Mouse (Mus musculus): ENCODE measurements around the gene Wipf2. TPM values are rescaled to one million over a fixed set of nuclear protein-coding genes. Genes with fewer than 3 reads are reported as not detected.
A peak's percentile ranks its signal among the peaks of the same experiment; 100 is the strongest.

Gene Wipf2
- polyA plus RNA-seq, 1 experiment from 2014 or later, result 2.2 TPM

GRCm38 (mm10) chr11:98892426-98892825 lies 29.0 kb downstream of the Wipf2 start:
- H3K27ac ChIP-seq, result no peak overlapping the region

DNA sequence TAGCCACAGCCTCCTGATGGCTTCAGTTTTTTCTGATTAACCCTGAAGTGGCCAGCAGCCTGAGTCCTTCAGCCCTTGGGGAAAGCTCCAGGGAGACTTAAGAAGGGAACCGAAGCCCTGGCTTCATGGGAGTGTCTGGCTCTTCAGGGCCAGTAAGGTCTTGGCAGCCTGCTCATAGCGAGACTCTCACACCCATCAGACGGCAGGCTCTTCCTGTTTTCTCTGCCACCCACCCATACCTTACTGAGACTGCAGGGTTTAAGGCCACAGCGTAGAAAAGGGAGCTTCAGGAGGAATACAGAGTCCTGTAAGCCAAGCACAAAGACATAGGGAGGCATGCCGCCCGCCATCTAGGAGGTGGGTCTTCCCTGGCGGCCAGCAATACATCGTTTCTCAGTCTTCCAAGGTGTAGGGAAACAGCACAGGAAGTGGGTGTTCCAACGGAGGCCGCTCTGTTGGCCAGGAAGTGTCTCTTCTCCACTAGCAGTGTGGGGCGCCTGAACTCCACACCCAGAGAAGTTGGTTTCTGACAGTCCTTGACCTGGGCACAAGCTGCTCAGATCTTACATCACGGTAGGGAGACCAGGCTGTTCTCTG lies 37.2 kb downstream of the Wipf2 start:
- 0 out of 2 replicates have a peak overlapping the region, but pooled peaks have one; percentile 8 for H3K4me2 ChIP-seq

More at GRCm38 (mm10) chr11:98892426-98892825, 29.0 kb downstream of the Wipf2 start:
- no peak for ATAC-seq
- Histone ChIP-seq H3K27me3 (replicated peaks) (no peaks in the 10 kb centered on the region), H3K9ac (no peak overlapping the region), H3K4me3 (no peak overlapping the region), H3K36me3 (peaks cover 98% of the 10 kb centered on the region), H3K9me3 (replicated peaks) (no peaks in the 10 kb centered on the region), H3K4me1 (peaks cover 14% of the 10 kb centered on the region; the same call in 1 of the 2 replicates), H3K4me2 (no peak overlapping the region)
- WGBS (ENCODE audit: insufficient replicate concordance), result 72% methylated on average over 5 of the region's 5 CpGs

GRCm38 (mm10) chr11:98902621-98903245 lies 39.3 kb downstream of the Wipf2 start:
- no peak for ATAC-seq
- Histone ChIP-seq H3K9ac (peak overlapping the region; percentile 31; the same call in 1 of the 2 replicates), H3K4me1 (peaks cover 67% of the 10 kb centered on the region), H3K4me2 (0 out of 2 replicates have a peak overlapping the region, but pooled peaks have one; percentile 2), H3K27me3 (replicated peaks) (no peaks in the 10 kb centered on the region), H3K9me3 (replicated peaks) (no peaks in the 10 kb centered on the region), H3K36me3 (peaks cover 48% of the 10 kb centered on the region), H3K4me3 (no peak overlapping the region), H3K27ac (peak overlapping the region; percentile 59)
- WGBS (ENCODE audit: insufficient replicate concordance), result 57% methylated on average over 10 of the region's 10 CpGs

More for the DNA sequence above, 37.2 kb downstream of the Wipf2 start:
- Histone ChIP-seq H3K27me3 (replicated peaks) (no peaks in the 10 kb centered on the region), H3K4me3 (no peak overlapping the region), H3K27ac (peak overlapping the region; percentile 55), H3K4me1 (peaks cover 51% of the 10 kb centered on the region), H3K36me3 (peaks cover 69% of the 10 kb centered on the region), H3K9me3 (replicated peaks) (no peaks in the 10 kb centered on the region), H3K9ac (no peak overlapping the region)
- ATAC-seq, result no peak
- WGBS (ENCODE audit: insufficient replicate concordance), result 48% methylated on average over 12 of the region's 12 CpGs

DNA sequence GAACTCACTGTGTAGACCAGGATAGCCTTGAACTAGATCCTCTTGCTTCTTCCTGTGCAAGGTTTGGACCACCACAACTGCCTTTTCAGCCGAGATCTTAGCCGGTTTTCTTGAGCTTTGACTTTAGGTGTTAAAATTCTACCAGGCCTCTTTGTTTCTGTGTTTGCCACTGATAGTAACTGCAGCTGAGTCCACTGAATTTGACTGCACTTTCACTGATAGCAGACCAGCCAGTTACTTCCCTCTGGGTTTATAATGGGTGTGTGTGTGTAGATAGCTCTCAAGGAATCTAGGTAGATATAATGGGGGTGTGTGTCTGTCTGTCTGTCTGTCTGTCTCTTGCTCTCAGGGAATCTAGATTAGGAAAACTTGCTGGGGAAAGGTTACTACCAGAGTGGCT lies 41.1 kb downstream of the Wipf2 start:
- H3K9ac ChIP-seq, result peak overlapping the region; percentile 66
- H3K36me3 ChIP-seq, result peaks cover 43% of the 10 kb centered on the region
- H3K27ac ChIP-seq, result peak overlapping the region; percentile 98
- H3K4me1 ChIP-seq, result peaks cover 79% of the 10 kb centered on the region
- no peaks in the 10 kb centered on the region for H3K27me3 ChIP-seq (replicated peaks)
- 8% methylated on average over 2 of the region's 2 CpGs for WGBS (ENCODE audit: insufficient replicate concordance)
- peak overlapping the region; percentile 26 for H3K4me3 ChIP-seq
- peak overlapping the region; percentile 69 for H3K4me2 ChIP-seq
- peak; percentile 74 for ATAC-seq
- H3K9me3 ChIP-seq (replicated peaks), result no peaks in the 10 kb centered on the region

DNA sequence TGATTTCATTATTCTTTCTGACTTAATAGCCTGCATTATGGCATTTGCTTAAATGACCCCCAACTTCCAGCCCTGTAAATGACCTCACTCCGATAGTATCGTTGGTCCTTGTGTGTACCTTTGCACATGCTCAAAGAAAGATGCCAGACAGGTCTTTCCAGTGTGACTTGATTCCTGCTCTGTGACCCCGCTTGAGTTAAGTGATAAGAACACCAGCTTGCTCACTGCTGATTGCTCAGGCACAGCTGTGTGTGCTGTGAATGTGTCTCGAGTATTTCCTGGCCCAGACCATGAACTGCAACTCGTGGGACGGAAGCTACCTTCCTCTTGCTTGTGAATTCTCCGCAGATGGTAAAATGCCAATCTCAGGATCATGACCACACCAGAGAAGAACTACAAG lies 41.6 kb downstream of the Wipf2 start:
- peaks cover 43% of the 10 kb centered on the region for H3K36me3 ChIP-seq
- ATAC-seq, result peak; percentile 68
- peaks cover 79% of the 10 kb centered on the region for H3K4me1 ChIP-seq
- WGBS (ENCODE audit: insufficient replicate concordance), result 23% methylated on average over 7 of the region's 7 CpGs
- H3K4me2 ChIP-seq, result peak overlapping the region; percentile 69
- H3K4me3 ChIP-seq, result 0 out of 2 replicates have a peak overlapping the region, but pooled peaks have one; percentile 26
- peak overlapping the region; percentile 66; the same call in 1 of the 2 replicates for H3K9ac ChIP-seq
- no peaks in the 10 kb centered on the region for H3K9me3 ChIP-seq (replicated peaks)
- H3K27me3 ChIP-seq (replicated peaks), result no peaks in the 10 kb centered on the region
- peak overlapping the region; percentile 98 for H3K27ac ChIP-seq

DNA sequence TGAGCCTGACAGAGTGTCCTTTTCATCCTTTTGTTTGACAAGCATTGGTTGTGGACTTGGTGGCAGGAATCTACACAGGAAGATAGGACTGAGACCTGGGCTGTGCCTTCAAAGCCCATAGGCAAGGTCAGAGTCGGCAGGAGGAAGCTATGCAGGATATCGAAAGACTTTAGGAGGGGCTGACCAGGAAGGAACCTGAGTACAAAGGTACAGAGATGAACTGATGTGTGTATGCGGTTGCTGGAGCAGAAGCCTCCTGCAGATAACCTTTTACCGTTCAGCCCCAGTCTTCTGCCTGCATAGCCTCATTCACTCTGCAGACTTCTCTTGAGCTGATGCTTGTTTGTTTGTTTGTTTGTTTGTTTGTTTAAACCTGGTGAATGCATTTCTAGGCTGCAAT lies 42.1 kb downstream of the Wipf2 start:
- no peaks in the 10 kb centered on the region for H3K27me3 ChIP-seq (replicated peaks)
- peaks cover 43% of the 10 kb centered on the region for H3K36me3 ChIP-seq
- H3K4me1 ChIP-seq, result peaks cover 79% of the 10 kb centered on the region
- H3K4me3 ChIP-seq, result 0 out of 2 replicates have a peak overlapping the region, but pooled peaks have one; percentile 26
- WGBS (ENCODE audit: insufficient replicate concordance), result 22% methylated on average over 4 of the region's 4 CpGs
- ATAC-seq, result no peak
- peak overlapping the region; percentile 28 for H3K9ac ChIP-seq
- no peaks in the 10 kb centered on the region for H3K9me3 ChIP-seq (replicated peaks)
- peak overlapping the region; percentile 98 for H3K27ac ChIP-seq
- peak overlapping the region; percentile 69 for H3K4me2 ChIP-seq

DNA sequence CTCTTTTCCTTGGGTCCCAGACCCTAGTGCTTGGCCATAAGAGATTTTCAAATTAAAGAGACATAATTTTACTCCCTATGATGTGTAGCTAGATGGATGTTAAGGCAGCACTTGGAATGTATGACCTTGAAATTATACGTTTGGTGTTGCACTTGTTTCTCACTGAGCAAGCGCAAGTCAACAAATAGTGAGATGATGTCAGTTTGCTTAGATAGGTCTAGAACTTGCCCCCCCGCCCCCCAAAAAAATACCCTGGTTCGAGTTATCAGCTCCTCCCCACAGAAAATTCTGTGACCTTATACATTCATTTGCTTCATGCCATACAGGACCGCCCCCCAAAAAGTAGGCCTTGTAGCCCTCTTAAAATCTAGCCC lies 43.6 kb downstream of the Wipf2 start:
- Histone ChIP-seq H3K4me1 (peaks cover 90% of the 10 kb centered on the region), H3K27ac (peak overlapping the region; percentile 98), H3K4me3 (peak overlapping the region; percentile 82), H3K36me3 (peaks cover 44% of the 10 kb centered on the region), H3K9me3 (replicated peaks) (no peaks in the 10 kb centered on the region), H3K4me2 (peak overlapping the region; percentile 89), H3K9ac (peak overlapping the region; percentile 59), H3K27me3 (replicated peaks) (no peaks in the 10 kb centered on the region)
- no peak for ATAC-seq
- WGBS (ENCODE audit: insufficient replicate concordance), result 45% methylated on average over 5 of the region's 5 CpGs

DNA sequence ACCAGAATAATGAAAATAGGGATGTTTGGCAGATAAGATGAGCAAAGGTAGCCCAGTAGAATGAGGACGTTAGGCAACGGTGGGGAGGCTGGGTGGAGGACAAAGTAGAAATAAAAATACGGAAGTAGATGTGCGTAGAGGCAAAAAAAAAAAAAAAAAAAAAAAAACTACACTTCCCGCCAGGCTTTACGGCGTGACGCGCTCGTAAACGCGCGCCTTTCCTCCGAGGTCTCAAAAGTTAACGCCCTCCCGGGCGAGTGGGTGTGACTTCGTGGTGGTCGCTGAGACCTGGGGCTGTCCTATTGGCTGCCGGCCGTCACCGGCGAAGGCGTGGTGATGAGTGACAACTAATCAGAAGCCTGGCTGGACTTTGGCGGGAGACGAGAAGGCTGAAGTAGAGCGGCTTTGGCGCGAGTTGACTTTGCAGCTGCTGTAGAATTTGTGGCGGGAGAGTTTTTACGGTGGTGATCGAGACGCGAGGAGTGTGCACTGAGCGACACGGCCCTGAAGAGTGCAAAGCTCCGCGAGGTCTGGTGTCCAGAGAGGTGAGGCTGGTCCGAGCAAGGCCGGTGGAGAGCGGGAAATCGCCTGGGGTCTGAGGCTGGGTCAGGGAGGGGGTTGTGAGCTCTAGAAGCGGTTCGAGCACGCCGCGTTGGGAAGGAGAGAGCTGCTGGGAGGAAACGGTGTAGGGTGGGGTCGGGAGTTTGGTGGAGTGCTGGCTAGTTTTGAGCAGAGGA lies 44.2 kb downstream of the Wipf2 start, which contains the start of gene Cdc6:
Cdc6 (plus strand) TSS at position 365 of the 737 bp plus-strand sequence.
- H3K9me3 ChIP-seq (replicated peaks), result no peaks in the 10 kb centered on the region
- under 1% methylated on average over 49 of the region's 49 CpGs for WGBS (ENCODE audit: insufficient replicate concordance)
- H3K4me2 ChIP-seq, result peak within 1 kb of the TSS; percentile 89
- peak within 1 kb of the TSS; percentile 82 for H3K4me3 ChIP-seq
- H3K36me3 ChIP-seq, result peaks cover 45% of the 10 kb centered on the region
- peak within 1 kb of the TSS; percentile 98 for H3K27ac ChIP-seq
- H3K27me3 ChIP-seq (replicated peaks), result no peaks in the 10 kb centered on the region
- peak; percentile 88 for ATAC-seq
- H3K4me1 ChIP-seq, result peaks cover 90% of the 10 kb centered on the region
- H3K9ac ChIP-seq, result peak within 1 kb of the TSS; percentile 92

- Histone ChIP-seq H3K27me3 (replicated peaks) (no peaks in the 10 kb centered on the region), H3K9ac (peak overlapping the region; percentile 92), H3K4me3 (peak overlapping the region; percentile 82), H3K36me3 (peaks cover 62% of the 10 kb centered on the region), H3K9me3 (replicated peaks) (no peaks in the 10 kb centered on the region), H3K4me1 (peaks cover 85% of the 10 kb centered on the region), H3K4me2 (peak overlapping the region; percentile 89), H3K27ac (peak overlapping the region; percentile 94)
- ATAC-seq, result no peak
- WGBS (ENCODE audit: insufficient replicate concordance), result 32% methylated on average over 6 of the region's 6 CpGs
These were observed 46.2 kb downstream of the Wipf2 start for GRCm38 (mm10) chr11:98909654-98910053.

DNA sequence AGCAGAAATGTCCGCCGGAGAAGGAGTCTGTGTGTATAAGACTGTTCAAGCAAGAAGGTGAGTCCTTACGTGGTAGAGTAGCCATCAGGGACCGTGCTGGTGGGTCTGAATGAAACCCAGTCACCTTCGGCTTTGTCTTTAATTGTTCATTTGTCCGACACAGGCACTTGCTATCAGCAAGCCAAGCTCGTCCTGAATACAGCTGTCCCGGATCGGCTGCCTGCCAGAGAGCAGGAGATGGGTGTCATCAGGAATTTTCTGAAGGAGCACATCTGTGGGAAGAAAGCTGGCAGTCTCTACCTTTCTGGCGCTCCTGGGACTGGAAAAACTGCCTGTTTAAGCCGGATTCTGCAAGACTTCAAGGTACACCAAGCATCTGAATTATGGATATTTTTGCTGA lies 47.0 kb downstream of the Wipf2 start:
- Histone ChIP-seq H3K9me3 (replicated peaks) (no peaks in the 10 kb centered on the region), H3K4me3 (peak overlapping the region; percentile 82), H3K9ac (peak overlapping the region; percentile 92), H3K4me2 (peak overlapping the region; percentile 89), H3K27ac (peak overlapping the region; percentile 94), H3K27me3 (replicated peaks) (no peaks in the 10 kb centered on the region), H3K4me1 (peaks cover 84% of the 10 kb centered on the region), H3K36me3 (peaks cover 69% of the 10 kb centered on the region)
- WGBS (ENCODE audit: insufficient replicate concordance), result 85% methylated on average over 11 of the region's 11 CpGs
- no peak for ATAC-seq

DNA sequence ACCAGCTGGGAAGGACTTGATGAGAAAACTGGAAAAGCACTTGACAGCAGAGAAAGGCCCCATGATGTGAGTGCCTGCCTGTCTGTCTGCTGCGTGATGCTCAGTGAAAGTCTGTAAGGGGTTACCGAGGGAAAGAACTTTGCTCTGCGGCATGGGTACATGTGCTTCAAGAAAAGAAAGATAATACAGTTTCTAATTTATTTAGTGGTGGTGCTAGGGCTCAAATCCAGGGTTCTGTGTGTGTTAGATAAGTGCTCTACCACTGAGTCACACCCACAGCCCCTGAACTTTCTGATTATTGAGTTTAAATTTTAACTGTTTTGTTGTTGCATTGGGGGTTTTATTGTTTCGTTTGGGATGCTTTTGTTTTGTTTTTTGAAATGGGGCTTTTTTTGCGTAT lies 48.1 kb downstream of the Wipf2 start:
- ATAC-seq, result peak; percentile 60
- Histone ChIP-seq H3K9me3 (replicated peaks) (no peaks in the 10 kb centered on the region), H3K4me1 (peaks cover 76% of the 10 kb centered on the region), H3K27me3 (replicated peaks) (no peaks in the 10 kb centered on the region), H3K36me3 (peaks cover 80% of the 10 kb centered on the region), H3K9ac (peak overlapping the region; percentile 92), H3K27ac (peak overlapping the region; percentile 94), H3K4me2 (peak overlapping the region; percentile 89), H3K4me3 (peak overlapping the region; percentile 82)
- 37% methylated on average over 5 of the region's 5 CpGs for WGBS (ENCODE audit: insufficient replicate concordance)

DNA sequence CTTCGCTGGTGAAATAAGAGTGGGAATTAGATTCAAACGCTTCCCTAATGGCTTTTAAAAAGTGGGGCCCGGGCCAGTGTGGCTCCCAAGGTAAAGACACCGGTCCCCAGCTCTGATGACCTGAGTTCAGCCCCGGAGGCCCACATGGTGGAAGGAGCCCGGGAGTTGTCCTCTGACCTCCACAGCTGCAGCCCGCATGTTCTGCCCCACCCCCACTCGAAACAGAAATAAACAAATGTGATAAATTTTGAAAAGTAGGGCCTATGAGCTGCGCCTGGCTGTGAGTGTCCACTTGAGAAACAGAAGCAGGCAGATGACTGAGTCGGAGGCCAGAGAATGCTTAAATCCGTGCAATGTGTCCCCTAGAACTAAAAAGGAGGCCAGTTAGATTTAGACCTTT lies 50.8 kb downstream of the Wipf2 start:
- H3K27ac ChIP-seq, result no peak overlapping the region
- no peaks in the 10 kb centered on the region for H3K9me3 ChIP-seq (replicated peaks)
- no peak overlapping the region for H3K4me2 ChIP-seq
- H3K36me3 ChIP-seq, result peaks cover 100% of the 10 kb centered on the region
- WGBS (ENCODE audit: insufficient replicate concordance), result 83% methylated on average over 11 of the region's 11 CpGs
- H3K9ac ChIP-seq, result no peak overlapping the region
- H3K4me1 ChIP-seq, result peaks cover 76% of the 10 kb centered on the region
- no peak for ATAC-seq
- no peaks in the 10 kb centered on the region for H3K27me3 ChIP-seq (replicated peaks)
- H3K4me3 ChIP-seq, result no peak overlapping the region

Measured in liver, embryonic 12.5 days (tissue).